Mouse (Mus musculus) CD4-positive helper T cell, adult 2 months (primary cell): ENCODE data around the gene Setdb2.

ENCODE experiments used
- DNase-seq: peaks from one replicate; pipeline ENCODE4 v3.0.0-alpha.2; 2012; ENCODE audit warnings: low read depth, missing footprints, low spot score

Gene Setdb2

DNA sequence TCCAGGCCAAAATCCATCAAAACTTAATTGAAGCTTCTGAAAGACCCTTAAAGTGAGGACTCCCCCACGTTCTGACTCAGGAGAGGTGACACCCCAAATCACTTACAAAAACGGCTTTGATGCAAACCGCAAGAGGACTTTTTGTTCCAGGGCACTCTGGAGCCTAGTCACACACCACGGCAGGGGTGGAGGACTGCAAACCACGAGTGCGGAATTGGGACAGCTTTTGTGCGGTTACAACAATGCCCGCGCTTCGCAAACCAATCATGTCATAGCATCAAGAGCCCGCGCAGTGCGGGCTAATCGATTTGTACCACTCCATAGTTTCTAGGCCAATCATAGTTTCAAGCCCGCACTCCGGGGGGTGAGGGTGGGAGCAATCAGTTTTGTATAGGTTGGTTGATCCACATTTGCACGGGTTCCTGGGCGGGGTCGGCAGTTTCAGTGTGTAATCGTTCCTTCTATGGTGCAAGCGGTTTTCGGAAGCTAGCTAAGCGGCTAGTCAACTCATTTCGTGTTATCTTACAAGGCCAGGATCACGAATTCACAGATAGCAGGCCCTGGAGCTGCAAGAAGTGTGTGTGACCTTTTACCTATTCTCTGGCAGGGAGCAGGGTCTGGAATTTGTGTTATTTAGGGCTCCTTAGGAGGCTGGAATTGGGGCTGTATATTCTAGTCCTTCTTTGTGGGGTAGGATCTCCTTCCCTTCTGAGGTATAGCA, 70.2 kb downstream of the Setdb2 start:
- DNase-seq: no peak

DNA sequence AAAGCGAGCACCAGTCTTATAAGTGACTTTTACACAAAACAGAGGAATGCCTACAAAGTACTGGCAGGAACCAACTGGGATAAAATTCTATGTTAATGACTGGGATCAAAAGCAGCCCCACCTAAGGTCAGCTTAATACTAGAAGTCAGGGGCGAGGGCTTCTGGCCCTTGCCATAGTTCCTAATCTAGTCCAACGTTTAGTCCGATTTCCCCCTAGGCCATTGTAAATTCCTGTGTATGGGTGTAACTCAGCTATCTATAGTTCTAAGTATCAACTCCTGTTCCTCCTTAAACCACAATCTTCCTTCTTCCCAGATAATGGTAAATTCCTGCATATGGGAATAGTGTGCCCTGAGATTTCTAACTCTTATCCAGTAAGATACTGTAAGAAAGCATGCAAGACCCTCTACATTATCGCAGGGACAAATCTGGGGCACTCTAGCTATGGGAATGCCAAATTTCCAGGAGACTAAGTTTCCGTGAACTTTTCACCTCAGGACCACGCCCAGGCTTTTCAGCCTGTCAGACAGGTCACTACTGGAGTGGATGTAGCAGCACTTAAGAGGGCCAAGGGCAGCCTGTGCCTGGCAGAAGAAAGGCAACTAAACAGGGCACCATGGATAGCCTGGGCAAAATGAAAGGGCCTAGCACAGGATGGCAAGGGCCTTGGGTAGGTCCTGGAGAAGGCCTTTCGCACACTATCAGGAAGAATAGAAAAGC, 74.1 kb downstream of the Setdb2 start:
- no peak for DNase-seq

DNA sequence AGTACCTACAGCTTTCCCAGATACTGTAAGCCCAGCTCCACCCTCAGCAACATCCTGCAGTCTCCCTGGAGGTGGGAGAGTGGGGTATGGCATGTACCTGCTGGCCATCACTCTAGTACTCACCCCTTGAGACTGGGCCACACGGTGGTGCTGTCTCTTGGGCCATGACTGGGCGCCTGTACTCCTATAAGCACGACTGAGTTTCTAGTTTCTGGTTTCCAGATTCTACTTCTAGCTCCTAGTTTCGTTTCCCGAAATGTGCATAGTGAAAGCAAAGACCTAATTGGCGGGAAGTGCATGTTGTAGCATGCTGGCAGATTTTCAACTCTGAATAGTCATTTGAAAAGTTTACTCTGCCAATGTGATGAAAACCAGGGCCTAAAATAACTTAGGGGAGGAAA, 75.4 kb downstream of the Setdb2 start, which contains the start of gene Phf11d:
TSS of gene Phf11d (minus strand) at position 227 of the 401 bp plus-strand sequence.
- DNase-seq: no peak
